Mouse (Mus musculus) olfactory bulb, adult 2 months (tissue): ENCODE data around the gene Cnpy3. TPM values are rescaled to one million over a fixed set of nuclear protein-coding genes. Genes with fewer than 3 reads are reported as not detected.

ENCODE experiments used
- H3K27ac ChIP-seq: fragments of 200-500 bp; 2 replicates; pipeline ENCODE4 v1.5.1; 2012; ENCODE audit warnings: low read depth, low read length; ENCODE audit not compliant: insufficient read depth
- H3K4me1 ChIP-seq: fragments of 200-500 bp; 2 replicates; pipeline ENCODE4 v1.6.1; 2012; ENCODE audit warnings: low read length; ENCODE audit not compliant: control insufficient read depth, insufficient read depth
- H3K4me3 ChIP-seq: fragments of 200-500 bp; 2 replicates; pipeline ENCODE4 v1.5.1; 2012; ENCODE audit warnings: mild to moderate bottlenecking, low read depth, low read length, moderate library complexity; ENCODE audit not compliant: insufficient read depth
- CTCF ChIP-seq: fragments of 200-500 bp; IDR thresholded peaks from 2 replicates; pipeline ENCODE4 v1.5.1; 2012; ENCODE audit warnings: low read depth, mild to moderate bottlenecking, low read length, moderate library complexity; ENCODE audit not compliant: insufficient read depth
- POLR2A ChIP-seq: fragments of 200-500 bp; IDR thresholded peaks from 2 replicates; pipeline ENCODE4 v1.6.1; 2012; ENCODE audit warnings: mild to moderate bottlenecking, low read depth, low read length, moderate library complexity; ENCODE audit not compliant: insufficient read depth
- WGBS: fragments of 180-500 bp; shearing (Covaris S2); methylation state at CpG from one replicate; pipeline ENCODE4 v1.1.7; 2018; 5-methylcytosine and 5-hydroxymethylcytosine counted together
- polyA plus RNA-seq: library from polyadenylated mRNA; stranded (reverse); fragments of >200 nt; gene quantifications from 2 replicates; pipeline ENCODE4 v1.2.4, GENCODE M21; 2012; ENCODE audit warnings: low replicate concordance; ENCODE audit not compliant: missing spikeins, insufficient read depth, insufficient read length

The Cnpy3 gene
- polyA plus RNA-seq, 1 experiment: not detected

DNA sequence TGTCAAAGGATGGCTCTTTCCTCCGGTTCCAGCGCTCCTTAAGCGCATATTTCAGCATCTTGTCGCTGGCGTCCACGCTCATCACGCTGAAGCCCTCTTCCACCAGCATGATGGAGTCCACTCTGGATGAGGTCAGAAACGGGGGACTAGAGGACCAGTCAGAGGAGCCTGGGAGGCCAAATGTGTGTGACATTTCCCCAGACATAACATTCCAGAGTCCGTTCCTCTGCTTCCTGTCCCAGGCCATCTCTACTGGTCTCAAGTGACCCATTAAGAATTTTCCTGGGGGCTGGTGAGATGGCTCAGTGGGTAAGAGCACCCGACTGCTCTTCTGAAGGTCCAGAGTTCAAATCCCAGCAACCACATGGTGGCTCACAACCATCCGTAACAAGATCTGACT lies 24.7 kb downstream of the Cnpy3 start:
- Histone ChIP-seq H3K4me1 (peaks cover 5% of the 10 kb centered on the region; the same call in 1 of the 2 replicates), H3K4me3 (no peak overlapping the region), H3K27ac (no peak overlapping the region)
- TF ChIP-seq POLR2A: no peak
- TF ChIP-seq CTCF: no peak
- 92% methylated on average over 11 of the region's 11 CpGs for WGBS

DNA sequence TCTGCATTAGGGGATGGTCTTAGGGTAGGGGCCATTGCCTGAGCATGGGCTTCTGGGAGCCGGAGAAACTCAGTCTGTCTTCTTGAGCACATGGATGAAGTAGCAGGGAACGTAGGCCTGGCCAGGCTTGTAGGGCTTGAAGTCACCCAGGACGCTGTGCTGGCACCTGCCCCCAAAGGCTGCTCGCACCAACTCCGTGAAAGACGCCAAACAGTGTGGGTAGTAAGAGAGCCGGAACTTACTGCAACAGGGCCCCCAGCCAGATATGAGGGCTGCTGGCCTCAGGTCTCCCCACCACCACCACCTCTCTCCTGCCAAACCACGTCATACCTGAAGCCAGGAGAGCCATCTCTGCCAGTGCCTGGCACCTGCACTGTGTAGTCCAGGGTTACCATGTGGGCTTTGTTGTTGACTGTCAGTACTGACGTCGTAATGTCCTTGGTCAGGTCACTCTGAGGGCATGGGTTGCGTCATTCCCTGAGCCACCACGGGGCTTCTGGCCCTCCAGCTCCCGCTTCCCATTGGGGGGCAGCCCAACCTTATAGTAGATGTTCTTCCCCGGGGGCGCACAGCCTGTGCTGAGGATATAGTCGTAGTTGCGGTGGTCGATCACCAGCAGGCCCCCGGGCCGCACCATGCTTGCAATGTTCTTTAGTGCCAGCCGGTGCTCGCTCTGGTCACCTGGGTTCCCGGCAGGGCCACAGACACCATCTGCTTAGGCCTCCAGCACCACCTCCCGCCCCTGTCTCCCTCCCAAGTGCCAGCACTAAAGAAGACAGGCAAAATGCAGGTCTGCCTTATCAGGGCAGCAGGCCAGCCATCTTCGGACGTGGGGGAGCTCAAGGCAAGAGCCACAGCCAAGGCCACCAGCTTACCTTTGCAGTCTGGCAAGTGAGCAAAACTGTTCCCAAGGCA lies 26.0 kb downstream of the Cnpy3 start:
- TF ChIP-seq CTCF: no peak
- no peak for TF ChIP-seq POLR2A
- WGBS: 91% methylated on average over 26 of the region's 26 CpGs
- peaks cover 5% of the 10 kb centered on the region; the same call in 1 of the 2 replicates for H3K4me1 ChIP-seq
- H3K27ac ChIP-seq: no peak overlapping the region
- H3K4me3 ChIP-seq: no peak overlapping the region

DNA sequence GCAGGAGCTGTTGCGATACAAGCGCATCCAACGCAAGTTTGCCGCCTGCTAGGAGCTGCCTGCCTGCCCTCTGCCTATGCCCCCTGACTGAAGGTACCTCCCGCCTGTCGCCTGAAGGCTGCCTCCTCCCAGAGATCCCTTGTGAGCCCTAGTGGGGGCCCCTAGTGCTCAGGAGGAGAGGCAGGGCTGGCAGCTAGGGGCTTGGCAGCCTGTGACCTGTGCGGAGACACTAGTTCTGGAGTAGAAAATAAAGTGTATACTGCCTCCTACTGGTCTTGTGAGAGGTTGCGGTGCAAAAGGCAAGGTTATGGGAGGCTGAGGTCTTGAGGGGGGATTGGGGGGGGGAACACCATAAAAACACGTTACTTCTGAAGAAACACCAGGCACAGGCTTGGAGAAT lies 26.7 kb downstream of the Cnpy3 start:
- Histone ChIP-seq H3K27ac (no peak overlapping the region), H3K4me3 (no peak overlapping the region), H3K4me1 (peaks cover 5% of the 10 kb centered on the region; the same call in 1 of the 2 replicates)
- peak; percentile 42; the same call in 1 of the 2 replicates for TF ChIP-seq CTCF
- TF ChIP-seq POLR2A: no peak
- 54% methylated on average over 9 of the region's 9 CpGs for WGBS

DNA sequence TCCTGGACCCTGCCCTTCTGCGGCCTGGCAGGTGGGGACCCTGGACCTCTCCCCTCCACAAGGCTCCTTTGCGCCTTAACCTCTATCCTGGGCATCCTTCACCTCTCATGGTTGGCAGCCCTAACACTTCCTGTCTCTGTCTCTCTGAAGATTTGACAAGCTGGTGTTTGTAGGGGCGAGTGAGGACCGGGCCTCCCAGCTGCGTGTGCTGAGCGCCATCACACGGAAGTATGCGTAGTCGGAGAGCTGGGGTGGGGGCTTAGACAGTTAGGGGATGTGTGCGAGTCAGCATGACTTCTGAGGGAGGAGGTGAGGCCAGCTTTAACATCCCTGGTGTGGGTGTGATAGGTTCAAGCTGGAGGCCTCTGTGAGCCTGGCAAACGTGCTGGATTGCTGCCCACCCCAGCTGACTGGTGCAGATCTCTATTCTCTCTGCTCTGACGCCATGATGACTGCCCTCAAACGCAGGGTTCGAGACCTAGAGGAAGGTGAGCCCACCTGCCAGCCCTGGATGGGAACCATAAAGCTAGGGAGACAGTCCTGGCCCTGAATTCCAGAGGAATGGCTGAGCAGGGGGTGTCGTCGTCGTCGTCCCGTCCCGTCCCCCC lies 27.4 kb downstream of the Cnpy3 start:
- TF ChIP-seq POLR2A (no peak), CTCF (no peak)
- WGBS: 78% methylated on average over 20 of the region's 20 CpGs
- Histone ChIP-seq H3K27ac (no peak overlapping the region), H3K4me1 (peaks cover 5% of the 10 kb centered on the region; the same call in 1 of the 2 replicates), H3K4me3 (no peak overlapping the region)

DNA sequence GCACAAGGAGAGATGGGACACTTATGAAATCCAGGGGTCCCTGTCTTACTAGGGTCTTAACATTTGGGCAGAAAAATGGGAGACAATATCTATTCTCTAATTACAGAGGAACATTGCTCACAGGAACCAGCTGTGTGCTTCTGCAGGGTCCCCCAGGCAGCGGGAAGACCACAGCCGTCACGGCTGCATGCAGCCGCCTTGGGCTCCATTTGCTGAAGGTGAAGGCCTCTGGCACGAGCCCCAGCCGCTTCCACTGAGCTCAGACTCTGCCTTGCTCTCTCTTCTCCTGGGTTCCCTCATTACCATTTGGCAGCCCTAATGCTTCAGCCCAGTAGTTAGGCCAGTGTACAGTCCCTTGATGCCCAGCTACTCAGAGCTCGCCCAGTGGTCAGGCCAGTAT lies 30.9 kb downstream of the Cnpy3 start:
- WGBS: 84% methylated on average over 7 of the region's 7 CpGs
- H3K4me3 ChIP-seq: no peak overlapping the region
- no peak overlapping the region for H3K27ac ChIP-seq
- H3K4me1 ChIP-seq: no peaks in the 10 kb centered on the region; the same call in 1 of the 2 replicates
- TF ChIP-seq POLR2A: no peak
- no peak for TF ChIP-seq CTCF

- WGBS: 94% methylated on average over 11 of the region's 11 CpGs
- Histone ChIP-seq H3K27ac (no peak overlapping the region), H3K4me1 (0 out of 2 replicates have a peak, but pooled peaks cover 3% of the 10 kb centered on the region), H3K4me3 (no peak overlapping the region)
- TF ChIP-seq CTCF (no peak), POLR2A (no peak)
Observed at GRCm38 (mm10) chr17:46714756-46715481, 37.1 kb downstream of the Cnpy3 start.

DNA sequence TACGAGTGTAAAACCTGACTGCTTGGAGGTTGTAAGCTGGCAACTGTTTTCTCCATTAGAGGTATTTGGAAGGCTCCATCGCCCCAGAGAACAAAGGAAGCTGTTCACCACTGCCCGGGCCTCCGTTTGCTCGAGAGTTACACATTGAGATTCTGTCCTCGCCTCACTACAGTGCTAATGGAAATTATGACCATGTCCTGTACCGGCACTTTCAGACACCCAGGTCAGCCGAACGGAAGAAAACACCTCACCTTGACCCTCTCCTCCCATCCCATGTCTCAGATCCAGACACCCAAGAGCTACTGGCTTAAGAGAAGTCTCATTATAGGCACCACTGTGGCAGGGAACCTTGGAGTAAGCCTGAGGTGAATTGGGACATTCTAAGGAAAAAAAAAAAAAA lies 38.2 kb downstream of the Cnpy3 start:
- no peak for TF ChIP-seq POLR2A
- no peak for TF ChIP-seq CTCF
- no peak overlapping the region for H3K4me3 ChIP-seq
- WGBS: 75% methylated on average over 9 of the region's 9 CpGs

GRCm38 (mm10) chr17:46712442-46712841 lies 39.6 kb downstream of the Cnpy3 start:
- 0 out of 2 replicates have a peak, but pooled peaks cover 3% of the 10 kb centered on the region for H3K4me1 ChIP-seq
- no peak overlapping the region for H3K27ac ChIP-seq
- no peak for TF ChIP-seq POLR2A
- TF ChIP-seq CTCF: no peak
- peak overlapping the region; percentile 61 for H3K4me3 ChIP-seq
- WGBS: 70% methylated on average over 7 of the region's 7 CpGs

More for the DNA sequence above, 38.2 kb downstream of the Cnpy3 start:
- Histone ChIP-seq H3K27ac (no peak overlapping the region), H3K4me1 (0 out of 2 replicates have a peak, but pooled peaks cover 3% of the 10 kb centered on the region)
